Mouse (Mus musculus) megakaryocyte, embryonic 14.5 days (primary cell): ENCODE measurements around the gene Dbn1.

Experiments used
- FLI1 ChIP-seq: IDR thresholded peaks from 2 replicates; pipeline ENCODE4 v1.6.1; 2012; ENCODE audit warnings: low read length, inconsistent platforms, mixed read lengths
- GATA1 ChIP-seq: IDR thresholded peaks from 3 replicates; pipeline ENCODE4 v1.6.1; 2012; ENCODE audit warnings: mixed read lengths, low read length, inconsistent platforms, borderline replicate concordance

DNA sequence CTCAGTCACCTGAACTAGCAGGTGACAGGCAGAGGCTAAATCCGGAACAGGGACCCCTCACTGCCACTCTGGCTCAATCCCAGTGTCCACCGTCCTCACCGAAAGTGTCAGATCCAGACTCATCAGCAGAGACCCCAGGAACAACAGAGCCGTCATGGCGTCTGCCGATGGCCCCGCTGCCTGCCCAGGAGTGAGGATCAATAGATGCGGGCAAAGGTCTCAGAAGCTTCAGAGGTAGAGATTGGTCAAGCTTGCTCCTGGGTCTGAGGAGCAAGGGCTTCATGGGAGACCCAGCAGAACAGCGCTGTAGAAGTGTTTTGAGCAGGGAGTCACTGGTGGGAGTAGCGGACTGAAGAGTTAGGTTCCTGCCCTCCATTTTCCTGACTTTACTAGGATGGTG is 61.3 kb downstream of the Dbn1 start, which contains the start of gene F12:
- TF ChIP-seq GATA1, result no peak
- no peak for TF ChIP-seq FLI1
